Mouse (Mus musculus) macrophage (primary cell): ENCODE data around the gene Gm49387. TPM values are rescaled to one million over a fixed set of nuclear protein-coding genes. Genes with fewer than 3 reads are reported as not detected.

Experiments
- H3K27ac ChIP-seq: fragments of 350-480 bp; formaldehyde crosslinking; 2 replicates; pipeline ENCODE4 v1.9.0; 2021
- H3K36me3 ChIP-seq: fragments of 350-480 bp; formaldehyde crosslinking; 2 replicates; pipeline ENCODE4 v1.9.0; 2021; ENCODE audit errors: inconsistent target
- H3K4me3 ChIP-seq: fragments of 350-480 bp; formaldehyde crosslinking; 2 replicates; pipeline ENCODE4 v1.9.0; 2021; ENCODE audit errors: inconsistent target
- H3K79me2 ChIP-seq: fragments of 350-480 bp; formaldehyde crosslinking; 2 replicates; pipeline ENCODE4 v1.9.0; 2021; ENCODE audit errors: inconsistent target
- WGBS: methylation state at CpG from one replicate; pipeline ENCODE4 v1.1.7; 2026; ENCODE audit warnings: inconsistent platforms; ENCODE audit not compliant: missing documents; 5-methylcytosine and 5-hydroxymethylcytosine counted together
- polyA plus RNA-seq: library from polyadenylated mRNA; stranded (reverse); fragments of 250-400 nt; gene quantifications from 3 replicates; pipeline ENCODE4 v1.2.4, GENCODE M21; 2018; ENCODE audit warnings: inconsistent platforms

The Gm49387 gene
- polyA plus RNA-seq, 1 experiment from 2014 or later = not detected

- WGBS = 87% methylated on average over 6 of the region's 6 CpGs
- H3K27ac ChIP-seq = no peak overlapping the region
Observed at GRCm38 (mm10) chr14:31564452-31565179, 76.1 kb downstream of the Gm49387 start.

GRCm38 (mm10) chr14:31560886-31561285 lies 79.8 kb downstream of the Gm49387 start:
- no peak overlapping the region for H3K27ac ChIP-seq
- H3K79me2 ChIP-seq = no peaks in the 10 kb centered on the region
- 53% methylated on average over 5 of the region's 5 CpGs for WGBS
- no peak overlapping the region for H3K4me3 ChIP-seq
- no peaks in the 10 kb centered on the region for H3K36me3 ChIP-seq

More at GRCm38 (mm10) chr14:31564452-31565179, 76.1 kb downstream of the Gm49387 start:
- Histone ChIP-seq H3K36me3 (no peaks in the 10 kb centered on the region), H3K4me3 (no peak overlapping the region), H3K79me2 (no peaks in the 10 kb centered on the region)

GRCm38 (mm10) chr14:31559216-31559615 lies 81.5 kb downstream of the Gm49387 start:
- WGBS = 28% methylated on average over 5 of the region's 5 CpGs
- Histone ChIP-seq H3K27ac (no peak overlapping the region), H3K79me2 (no peaks in the 10 kb centered on the region), H3K36me3 (no peaks in the 10 kb centered on the region), H3K4me3 (no peak overlapping the region)

GRCm38 (mm10) chr14:31557784-31558183 lies 82.9 kb downstream of the Gm49387 start:
- Histone ChIP-seq H3K36me3 (no peaks in the 10 kb centered on the region), H3K4me3 (no peak overlapping the region), H3K79me2 (no peaks in the 10 kb centered on the region), H3K27ac (no peak overlapping the region)
- WGBS = 88% methylated on average over 9 of the region's 9 CpGs

- H3K27ac ChIP-seq = no peak overlapping the region
Observed at GRCm38 (mm10) chr14:31557273-31557672, 83.4 kb downstream of the Gm49387 start.

GRCm38 (mm10) chr14:31556526-31557260 lies 84.0 kb downstream of the Gm49387 start:
- H3K4me3 ChIP-seq = no peak overlapping the region
- no peaks in the 10 kb centered on the region for H3K79me2 ChIP-seq
- no peaks in the 10 kb centered on the region for H3K36me3 ChIP-seq
- no peak overlapping the region for H3K27ac ChIP-seq
- whole genome bisulfite sequencing = 79% methylated on average over 9 of the region's 9 CpGs

More at GRCm38 (mm10) chr14:31557273-31557672, 83.4 kb downstream of the Gm49387 start:
- no peaks in the 10 kb centered on the region for H3K36me3 ChIP-seq
- no peaks in the 10 kb centered on the region for H3K79me2 ChIP-seq
- 93% methylated on average over 8 of the region's 8 CpGs for WGBS
- no peak overlapping the region for H3K4me3 ChIP-seq

GRCm38 (mm10) chr14:31555963-31556434 lies 84.7 kb downstream of the Gm49387 start:
- 78% methylated on average over 14 of the region's 14 CpGs for WGBS
- H3K79me2 ChIP-seq = no peaks in the 10 kb centered on the region
- H3K4me3 ChIP-seq = no peak overlapping the region
- no peak overlapping the region for H3K27ac ChIP-seq
- no peaks in the 10 kb centered on the region for H3K36me3 ChIP-seq

GRCm38 (mm10) chr14:31555021-31555420 lies 85.7 kb downstream of the Gm49387 start:
- H3K27ac ChIP-seq = no peak overlapping the region
- H3K4me3 ChIP-seq = no peak overlapping the region
- WGBS = 92% methylated on average over 6 of the region's 7 CpGs
- no peaks in the 10 kb centered on the region for H3K79me2 ChIP-seq
- H3K36me3 ChIP-seq = no peaks in the 10 kb centered on the region

- H3K27ac ChIP-seq = no peak overlapping the region
- no peak overlapping the region for H3K4me3 ChIP-seq
- no peaks in the 10 kb centered on the region for H3K79me2 ChIP-seq
- 96% methylated on average over 11 of the region's 11 CpGs for WGBS
- H3K36me3 ChIP-seq = no peaks in the 10 kb centered on the region
Observed at GRCm38 (mm10) chr14:31543885-31544442, 96.7 kb downstream of the Gm49387 start.

- Histone ChIP-seq H3K4me3 (no peak overlapping the region), H3K36me3 (no peaks in the 10 kb centered on the region), H3K27ac (no peak overlapping the region), H3K79me2 (no peaks in the 10 kb centered on the region)
- 70% methylated on average over 6 of the region's 6 CpGs for WGBS
Observed at GRCm38 (mm10) chr14:31537298-31537697, 103.4 kb downstream of the Gm49387 start.

GRCm38 (mm10) chr14:31532656-31533055 lies 108.0 kb downstream of the Gm49387 start:
- Histone ChIP-seq H3K4me3 (no peak overlapping the region), H3K36me3 (no peaks in the 10 kb centered on the region), H3K79me2 (no peaks in the 10 kb centered on the region), H3K27ac (no peak overlapping the region)
- 8% methylated on average over 3 of the region's 3 CpGs for WGBS

GRCm38 (mm10) chr14:31531506-31532148 lies 109.1 kb downstream of the Gm49387 start:
- H3K27ac ChIP-seq = no peak overlapping the region
- no peak overlapping the region for H3K4me3 ChIP-seq
- no peaks in the 10 kb centered on the region for H3K79me2 ChIP-seq
- WGBS = 20% methylated on average over 12 of the region's 12 CpGs
- no peaks in the 10 kb centered on the region for H3K36me3 ChIP-seq

- no peak overlapping the region for H3K27ac ChIP-seq
- WGBS = 76% methylated on average over 4 of the region's 4 CpGs
- no peaks in the 10 kb centered on the region for H3K79me2 ChIP-seq
- no peak overlapping the region for H3K4me3 ChIP-seq
- H3K36me3 ChIP-seq = no peaks in the 10 kb centered on the region
Observed at GRCm38 (mm10) chr14:31530847-31531246, 109.8 kb downstream of the Gm49387 start.

GRCm38 (mm10) chr14:31525040-31525810 lies 115.5 kb downstream of the Gm49387 start:
- no peaks in the 10 kb centered on the region for H3K79me2 ChIP-seq
- no peak overlapping the region for H3K27ac ChIP-seq
- WGBS = 93% methylated on average over 7 of the region's 7 CpGs
- no peak overlapping the region for H3K4me3 ChIP-seq
- H3K36me3 ChIP-seq = no peaks in the 10 kb centered on the region
